Mouse (Mus musculus) intestine, embryonic 14.5 days (tissue): ENCODE measurements around the gene 1700029J07Rik. TPM values are rescaled to one million over a fixed set of nuclear protein-coding genes. Genes with fewer than 3 reads are reported as not detected.

Experiments
- polyA plus RNA-seq: library from polyadenylated mRNA; unstranded; fragments of >200 nt; fragmentation: Nextera tagmentation; extraction: Ambion mirVana; gene quantifications from 2 replicates; pipeline ENCODE4 v1.2.1, GENCODE M21; 2014

1700029J07Rik gene
- polyA plus RNA-seq, 1 experiment from 2014 or later = 2.3 TPM

Other genes with a start within 250 kb of the 1700029J07Rik start
- 90.3 and 103 TPM in 2 replicates for gene Pdlim3, start 89.8 kb downstream of the 1700029J07Rik start, polyA plus RNA-seq
- not detected in 2 replicates for gene Ccdc110, start 40.6 kb downstream of the 1700029J07Rik start, polyA plus RNA-seq
- 77.6 and 78.3 TPM in 2 replicates for gene Ufsp2, start 276 bp upstream of the 1700029J07Rik start, polyA plus RNA-seq
- 0.16 and 0.18 TPM in 2 replicates for gene Lrp2bp, start 24.1 kb upstream of the 1700029J07Rik start, polyA plus RNA-seq
- 21.7 and 22.7 TPM in 2 replicates for gene Ankrd37, start 30.5 kb upstream of the 1700029J07Rik start, polyA plus RNA-seq
- gene Cfap97, start 176.5 kb upstream of the 1700029J07Rik start, polyA plus RNA-seq = 19.8 and 21.0 TPM in 2 replicates
- gene Snx25, start 176.9 kb upstream of the 1700029J07Rik start, polyA plus RNA-seq = 11.1 and 11.2 TPM in 2 replicates
- gene Slc25a4, start 236.0 kb upstream of the 1700029J07Rik start, polyA plus RNA-seq = 516 and 522 TPM in 2 replicates